Mouse (Mus musculus) naive thymus-derived CD4-positive, alpha-beta T cell, adult 2 months (primary cell): ENCODE measurements around the gene Pfkfb1.

ENCODE experiments used
- DNase-seq: peaks from one replicate; pipeline ENCODE4 v3.0.0-alpha.2; 2011; ENCODE audit warnings: low read depth

Pfkfb1 gene

GRCm38 (mm10) chrX:150588023-150588764 is at the start of gene Pfkfb1:
Gene Pfkfb1 (plus strand): TSS chrX:150588229.
- DNase-seq, result peak; percentile 69

GRCm38 (mm10) chrX:150540111-150540510 is 47.9 kb upstream of the Pfkfb1 start:
- DNase-seq, result no peak

- DNase-seq, result no peak
Measured at GRCm38 (mm10) chrX:150541684-150542083, 46.3 kb upstream of the Pfkfb1 start.

GRCm38 (mm10) chrX:150547239-150547638 is 40.8 kb upstream of the Pfkfb1 start, which contains the start of gene Alas2:
Gene Alas2 (plus strand): TSS chrX:150547375.
- DNase-seq, result no peak

GRCm38 (mm10) chrX:150549639-150550038 is 38.4 kb upstream of the Pfkfb1 start:
- no peak for DNase-seq

- DNase-seq, result no peak
Measured at GRCm38 (mm10) chrX:150551986-150552385, 36.0 kb upstream of the Pfkfb1 start.

GRCm38 (mm10) chrX:150554032-150554431 is 34.0 kb upstream of the Pfkfb1 start:
- no peak for DNase-seq

- DNase-seq, result no peak
Measured at GRCm38 (mm10) chrX:150564644-150565357, 23.2 kb upstream of the Pfkfb1 start.

- DNase-seq, result no peak
Measured at GRCm38 (mm10) chrX:150581921-150582320, 6.1 kb upstream of the Pfkfb1 start.

- DNase-seq, result no peak
Measured at GRCm38 (mm10) chrX:150585116-150585515, 2.9 kb upstream of the Pfkfb1 start.

GRCm38 (mm10) chrX:150589696-150590095 is 1.7 kb downstream of the Pfkfb1 start, which contains the start of gene Apex2:
Gene Apex2 (minus strand): TSS chrX:150589868.
- DNase-seq, result no peak

- no peak for DNase-seq
Measured at GRCm38 (mm10) chrX:150593266-150594035, 5.4 kb downstream of the Pfkfb1 start.

- no peak for DNase-seq
Measured at GRCm38 (mm10) chrX:150594176-150594575, 6.1 kb downstream of the Pfkfb1 start.

GRCm38 (mm10) chrX:150595016-150595760 is 7.2 kb downstream of the Pfkfb1 start:
- no peak for DNase-seq

GRCm38 (mm10) chrX:150598882-150599281 is 10.9 kb downstream of the Pfkfb1 start:
- DNase-seq, result no peak

- no peak for DNase-seq
Measured at GRCm38 (mm10) chrX:150636421-150636820, 48.4 kb downstream of the Pfkfb1 start.

- no peak for DNase-seq
Measured at GRCm38 (mm10) chrX:150656122-150656907, 68.3 kb downstream of the Pfkfb1 start.

- no peak for DNase-seq
Measured at GRCm38 (mm10) chrX:150656908-150657796, 69.1 kb downstream of the Pfkfb1 start, which contains the start of gene Tro. Gene Tro (minus strand): TSS chrX:150657583.

- no peak for DNase-seq
Measured at GRCm38 (mm10) chrX:150657797-150658118, 69.7 kb downstream of the Pfkfb1 start.

- peak; percentile 1 for DNase-seq
Measured at GRCm38 (mm10) chrX:150662809-150663208, 74.8 kb downstream of the Pfkfb1 start.
